Mouse (Mus musculus) lung, postnatal 0 days (tissue): ENCODE measurements around the gene Fam208b.

Experiments used
- CTCF ChIP-seq: IDR thresholded peaks from 2 replicates; pipeline ENCODE4 v1.5.1; 2016; ENCODE audit warnings: antibody characterized with exemption, mild to moderate bottlenecking
- EP300 ChIP-seq: IDR thresholded peaks from 2 replicates; pipeline ENCODE4 v1.6.1; 2016; ENCODE audit warnings: antibody characterized with exemption, mild to moderate bottlenecking, control low read depth

- no peak for TF ChIP-seq CTCF
- TF ChIP-seq EP300 = no peak
These were observed 63.1 kb downstream of the Fam208b start for GRCm38 (mm10) chr13:3547856-3548255.
